Mouse (Mus musculus): Measurements from ENCODE around the gene Agbl3. TPM values are rescaled to one million over a fixed set of nuclear protein-coding genes. Genes with fewer than 3 reads are reported as not detected.

The Agbl3 gene
- polyA plus RNA-seq (2015; fragmentation: Nextera tagmentation; extraction: Ambion mirVana), result 6.2 and 6.9 TPM in 2 replicates

DNA sequence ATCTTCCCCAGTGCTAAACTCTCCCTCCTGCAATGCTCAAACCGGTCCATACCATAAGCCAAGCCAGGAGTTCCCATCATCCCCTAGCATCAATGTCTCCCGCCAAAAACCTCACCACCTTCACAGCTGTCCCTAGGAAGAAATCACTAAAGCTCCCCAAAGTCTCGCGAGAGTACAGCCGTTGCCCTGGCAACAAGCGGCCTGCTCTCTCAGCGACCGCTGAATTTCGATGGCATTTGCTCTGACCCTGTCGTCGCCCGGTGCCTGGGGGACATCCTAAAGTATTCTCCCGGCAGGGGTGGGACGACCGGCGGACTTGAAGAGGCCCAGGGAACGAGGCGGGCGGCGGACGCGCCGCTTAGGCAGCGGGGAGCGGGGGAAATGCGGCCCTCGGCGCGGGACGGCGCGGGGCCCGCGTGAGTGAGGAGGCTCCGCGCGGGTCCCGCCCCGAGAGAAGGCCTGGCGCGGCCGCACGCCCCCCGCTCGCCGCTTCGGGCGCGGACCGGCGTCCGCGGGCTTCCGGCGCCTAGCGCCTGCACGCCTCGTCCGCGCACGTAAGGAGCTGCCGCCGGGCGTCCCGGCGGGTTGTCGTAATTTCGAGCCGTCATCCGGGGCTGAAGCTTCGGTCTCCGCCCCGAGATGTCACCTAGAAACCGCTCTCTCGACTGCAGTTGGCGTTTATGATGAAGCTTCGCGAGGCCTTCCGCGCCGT lies at the start of gene Agbl3:
Gene Agbl3 (plus strand): TSS at position 202 of the 712 bp plus-strand sequence.

DNA sequence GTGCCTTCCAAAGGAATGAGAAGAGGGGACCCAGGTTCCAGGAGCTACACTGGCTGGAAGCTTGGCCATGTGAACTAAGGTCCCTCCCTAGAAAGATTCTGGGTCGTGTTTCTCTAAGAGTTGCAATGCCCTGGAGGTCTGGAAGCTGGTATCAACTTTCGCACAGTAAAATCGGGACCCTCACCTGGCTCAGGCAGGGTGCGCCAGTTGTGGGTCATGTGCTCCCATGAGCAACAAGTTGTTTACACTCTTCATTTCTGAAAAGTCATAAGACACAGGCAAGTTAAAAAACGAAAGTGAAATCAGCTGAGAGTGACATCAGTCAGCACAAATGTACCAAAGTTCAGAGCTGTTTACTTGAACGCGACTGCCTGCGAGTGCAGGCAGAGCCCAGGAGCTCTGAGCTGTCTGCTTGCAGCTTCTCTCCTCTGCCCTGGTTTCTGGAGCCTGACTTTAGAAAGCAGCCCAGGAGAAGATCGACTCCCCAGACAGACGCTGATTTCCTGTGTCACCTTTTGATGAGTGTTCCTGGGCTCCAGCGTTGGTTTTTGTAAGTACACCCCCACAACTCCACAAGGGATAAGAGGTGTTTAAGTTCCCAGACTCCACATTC lies 82.7 kb downstream of the Agbl3 start, which contains the start of gene Tmem140:
Gene Tmem140 (plus strand): TSS at position 356 of the 613 bp plus-strand sequence.

DNA sequence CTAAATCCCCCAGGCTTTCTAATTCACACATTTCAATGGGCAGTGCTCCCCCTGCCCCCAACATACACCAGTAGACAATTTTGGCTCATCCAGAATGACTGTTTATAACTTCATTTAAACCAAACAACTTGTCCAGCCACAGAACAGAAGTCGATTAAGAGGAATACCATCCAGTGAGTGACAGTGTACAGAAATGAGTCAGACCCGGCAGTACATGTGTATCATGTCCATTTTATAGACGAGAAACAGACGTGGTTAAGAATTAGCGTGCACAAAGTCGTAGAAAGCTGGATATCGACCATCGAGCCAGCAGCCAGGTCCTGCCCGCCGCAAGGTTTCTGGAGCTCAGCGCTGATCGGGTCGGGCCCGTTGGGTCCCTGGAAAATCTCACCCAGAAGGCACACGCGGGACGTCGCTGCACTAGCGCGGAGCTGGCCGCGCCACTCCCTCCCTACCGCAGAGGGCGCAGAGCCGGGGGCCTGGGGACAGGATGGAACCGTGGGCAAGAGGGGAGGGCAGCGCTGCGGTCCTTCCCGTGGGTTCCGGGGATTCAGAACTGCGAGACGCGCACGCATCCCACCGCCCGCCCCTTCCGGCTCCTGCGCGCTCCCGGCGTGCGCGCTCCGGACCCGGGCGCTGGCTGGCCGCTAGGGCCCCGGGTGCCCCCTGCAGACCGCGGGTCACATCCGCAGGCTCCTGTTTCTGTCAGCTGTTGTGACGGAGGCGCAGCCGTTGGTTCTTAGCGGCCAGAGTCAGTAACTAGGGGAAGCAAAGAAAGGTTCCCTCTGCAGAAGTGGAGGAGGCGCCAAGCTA lies 97.5 kb downstream of the Agbl3 start, which contains the start of gene Cyren:
Gene Cyren (minus strand): TSS at position 552 of the 813 bp plus-strand sequence.

Other genes with a start within 250 kb of the Agbl3 start
- 2,203 and 2,472 TPM in 2 replicates for gene Cald1, start 181.9 kb upstream of the Agbl3 start, polyA plus RNA-seq (2015; fragmentation: Nextera tagmentation; extraction: Ambion mirVana)
- 7.5 and 10.0 TPM in 2 replicates for gene Tmem140, start 82.7 kb downstream of the Agbl3 start, polyA plus RNA-seq (2015; fragmentation: Nextera tagmentation; extraction: Ambion mirVana)
- gene Cyren, start 97.6 kb downstream of the Agbl3 start, polyA plus RNA-seq (2015; fragmentation: Nextera tagmentation; extraction: Ambion mirVana), result 5.3 and 5.6 TPM in 2 replicates
- gene Wdr91, start 130.4 kb downstream of the Agbl3 start, polyA plus RNA-seq (2015; fragmentation: Nextera tagmentation; extraction: Ambion mirVana), result 4.9 and 5.2 TPM in 2 replicates
- gene Stra8, start 139.7 kb downstream of the Agbl3 start, polyA plus RNA-seq (2015; fragmentation: Nextera tagmentation; extraction: Ambion mirVana), result not detected in 2 replicates
- 1.4 and 2.3 TPM in 2 replicates for gene Slc23a4, start 208.0 kb downstream of the Agbl3 start, polyA plus RNA-seq (2015; fragmentation: Nextera tagmentation; extraction: Ambion mirVana)